In genomic region chr9:14614931-14615880, GRCm38 (mm10) we compare ENCODE assay signal across 8 mouse cellular contexts. TPM values are rescaled to one million over a fixed set of nuclear protein-coding genes. Genes with fewer than 3 reads are reported as not detected.
DNase-seq lines count a peak whose midpoint lies in the region; ATAC-seq and TF ChIP-seq lines count a peak whose summit lies in the region.

No protein-coding gene starts in this region.

- peak overlapping the region; percentile 21; the same call in 1 of the 2 replicates for H3K4me3 ChIP-seq in thymus, adult 2 months (ENCODE audit: control insufficient read depth, insufficient read depth, low read length)
- peak overlapping the region; percentile 97 for H3K4me3 ChIP-seq in kidney, embryonic 16.5 days (ENCODE audit: low read length)

- peak overlapping the region; percentile 98 for H3K9ac ChIP-seq in kidney, embryonic 16.5 days (replicated peaks; ENCODE audit: low read length)

- DNase-seq in thymus, adult 2 months: no peak
- DNase-seq in thymus, postnatal 0 days (ENCODE audit: low spot score): no peak
- peak; percentile 89 for DNase-seq in embryo, embryonic 11 days
- DNase-seq in heart, adult 9 months (ENCODE audit: low spot score in 2 of 2): peak; percentile 71 to 72
- DNase-seq in lung, postnatal 25 days (ENCODE audit: low spot score): peak; percentile 61
- peak; percentile 50 to 56 for DNase-seq in urinary bladder, postnatal 36 days (ENCODE audit: low spot score in 2 of 2)
- DNase-seq in natural killer cell, adult 2 months (ENCODE audit: low spot score in 2 of 2): no peak

- no peaks in the 10 kb centered on the region for H3K9me3 ChIP-seq in kidney, embryonic 16.5 days (ENCODE audit: low read length)

- no peaks in the 10 kb centered on the region for H3K36me3 ChIP-seq in thymus, adult 2 months (ENCODE audit: control insufficient read depth, insufficient read depth, low read length)
- H3K36me3 ChIP-seq in kidney, embryonic 16.5 days (ENCODE audit: insufficient read depth, low read length): no peaks in the 10 kb centered on the region

- 14% methylated on average over 33 of the region's 33 CpGs for WGBS in thymus, adult 2 months
- WGBS in kidney, embryonic 16.5 days: 11% methylated on average over 27 of the region's 33 CpGs

- TF ChIP-seq CTCF in thymus, adult 2 months (IDR thresholded peaks at IDR 0.05; ENCODE audit: borderline replicate concordance, control insufficient read depth, extremely low read depth, insufficient read depth, low read length, poor library complexity): no peak

- H3K4me1 ChIP-seq in thymus, adult 2 months (replicated peaks; ENCODE audit: control insufficient read depth, insufficient read depth, low read length): no peaks in the 10 kb centered on the region
- peaks cover 33% of the 10 kb centered on the region for H3K4me1 ChIP-seq in kidney, embryonic 16.5 days (ENCODE audit: insufficient read depth, low read length)

- no peak for TF ChIP-seq POLR2A in thymus, adult 2 months (IDR thresholded peaks at IDR 0.05; ENCODE audit: control insufficient read depth, extremely low read depth, insufficient read depth, low read length, poor library complexity)

- peak; percentile 92 for ATAC-seq in kidney, embryonic 16.5 days (ENCODE audit: low FRiP score, low TSS enrichment)

- peaks cover 17% of the 10 kb centered on the region for H3K27me3 ChIP-seq in thymus, adult 2 months (ENCODE audit: control insufficient read depth, insufficient read depth, low read length)
- H3K27me3 ChIP-seq in kidney, embryonic 16.5 days (ENCODE audit: insufficient read depth, low read length): no peaks in the 10 kb centered on the region

- peak overlapping the region; percentile 85 for H3K4me2 ChIP-seq in kidney, embryonic 16.5 days (replicated peaks; ENCODE audit: low read depth, low read length)

- no peak overlapping the region for H3K27ac ChIP-seq in thymus, adult 2 months (ENCODE audit: control insufficient read depth, insufficient read depth, low read length)
- H3K27ac ChIP-seq in kidney, embryonic 16.5 days (ENCODE audit: low read length): peak overlapping the region; percentile 94

RNA-seq across cellular contexts. Expression of gene Amotl1, which starts 29.6 kb away (rescaled TPM):
- polyA plus RNA-seq in thymus, adult 2 months (2012; rRNA removed): 11.1 and 14.5 TPM in 2 replicates
- 6.6 and 7.9 TPM in 2 replicates for polyA plus RNA-seq in thymus, postnatal 0 days (2015; fragmentation: Nextera tagmentation; extraction: Ambion mirVana)
- 21.3 and 21.9 TPM in 2 replicates for polyA plus RNA-seq in kidney, embryonic 16.5 days (2015; fragmentation: Nextera tagmentation; extraction: Ambion mirVana)

Comparison
In these comparisons a context has a peak if more than half of its experiments do, and no peak if none do; other contexts are left out.
1. DNase-seq: peak in embryo, embryonic 11 days (single experiment), heart, adult 9 months (2 of 2), lung, postnatal 25 days (single experiment) and urinary bladder, postnatal 36 days (2 of 2); none in thymus, adult 2 months (single experiment), thymus, postnatal 0 days (single experiment) and natural killer cell, adult 2 months (0 of 2).